Mouse (Mus musculus) hindbrain, embryonic 11.5 days (tissue): ENCODE results near the gene Pik3ca. TPM values are rescaled to one million over a fixed set of nuclear protein-coding genes. Genes with fewer than 3 reads are reported as not detected.
A peak's percentile ranks its signal among the peaks of the same experiment; 100 is the strongest.

ENCODE experiments used
- ATAC-seq: fragments of 200-750 bp; cut with Nextera tagmentation; 2 replicates; pipeline ENCODE4 v1.8.0; 2017; ENCODE audit warnings: mild to moderate bottlenecking, moderate TSS enrichment, moderate library complexity; ENCODE audit not compliant: low FRiP score
- DNase-seq: peaks from one replicate; pipeline ENCODE4 v3.0.0-alpha.2; 2015; ENCODE audit warnings: low spot score
- H3K27ac ChIP-seq: fragments of 300-500 bp; sonication (generic); 2 replicates; pipeline ENCODE4 v1.5.1; 2014; ENCODE audit warnings: mild to moderate bottlenecking, low read depth, low read length
- H3K27me3 ChIP-seq: fragments of 300-500 bp; sonication (generic); 2 replicates; pipeline ENCODE4 v1.6.1; 2014; ENCODE audit warnings: mild to moderate bottlenecking, low read length, moderate library complexity, mixed read lengths; ENCODE audit not compliant: control insufficient read depth, insufficient read depth
- H3K36me3 ChIP-seq: fragments of 300-500 bp; sonication (generic); 2 replicates; pipeline ENCODE4 v1.6.1; 2014; ENCODE audit warnings: mild to moderate bottlenecking, low read length, moderate library complexity, mixed read lengths; ENCODE audit not compliant: control insufficient read depth, insufficient read depth
- H3K4me1 ChIP-seq: fragments of 300-500 bp; sonication (generic); replicated peaks from 2 replicates; pipeline ENCODE4 v1.6.1; 2014; ENCODE audit warnings: low read length, mixed read lengths; ENCODE audit not compliant: control insufficient read depth, insufficient read depth
- H3K4me2 ChIP-seq: fragments of 300-500 bp; sonication (generic); replicated peaks from 2 replicates; pipeline ENCODE4 v1.6.1; 2014; ENCODE audit warnings: mild to moderate bottlenecking, low read depth, low read length
- H3K4me3 ChIP-seq: fragments of 300-500 bp; sonication (generic); 2 replicates; pipeline ENCODE4 v1.5.1; 2014; ENCODE audit warnings: low read depth, low read length
- H3K9ac ChIP-seq: fragments of 300-500 bp; sonication (generic); 2 replicates; pipeline ENCODE4 v1.6.1; 2014; ENCODE audit warnings: low read depth, low read length
- H3K9me3 ChIP-seq: fragments of 300-500 bp; sonication (generic); 2 replicates; pipeline ENCODE4 v1.6.1; 2016; ENCODE audit warnings: low read length; ENCODE audit not compliant: control insufficient read depth
- WGBS: fragments of 180-500 bp; shearing (Covaris S2); extraction: QIAGEN DNeasy Blood & Tissue Kit; methylation state at CpG from one replicate; pipeline ENCODE4 v1.1.7; 2014; 5-methylcytosine and 5-hydroxymethylcytosine counted together
- polyA plus RNA-seq: library from polyadenylated mRNA; unstranded; fragments of >200 nt; fragmentation: Nextera tagmentation; extraction: Ambion mirVana; gene quantifications from 2 replicates; pipeline ENCODE4 v1.2.1, GENCODE M21; 2014

Gene Pik3ca
- polyA plus RNA-seq, 1 experiment from 2014 or later = 21.6 TPM

DNA sequence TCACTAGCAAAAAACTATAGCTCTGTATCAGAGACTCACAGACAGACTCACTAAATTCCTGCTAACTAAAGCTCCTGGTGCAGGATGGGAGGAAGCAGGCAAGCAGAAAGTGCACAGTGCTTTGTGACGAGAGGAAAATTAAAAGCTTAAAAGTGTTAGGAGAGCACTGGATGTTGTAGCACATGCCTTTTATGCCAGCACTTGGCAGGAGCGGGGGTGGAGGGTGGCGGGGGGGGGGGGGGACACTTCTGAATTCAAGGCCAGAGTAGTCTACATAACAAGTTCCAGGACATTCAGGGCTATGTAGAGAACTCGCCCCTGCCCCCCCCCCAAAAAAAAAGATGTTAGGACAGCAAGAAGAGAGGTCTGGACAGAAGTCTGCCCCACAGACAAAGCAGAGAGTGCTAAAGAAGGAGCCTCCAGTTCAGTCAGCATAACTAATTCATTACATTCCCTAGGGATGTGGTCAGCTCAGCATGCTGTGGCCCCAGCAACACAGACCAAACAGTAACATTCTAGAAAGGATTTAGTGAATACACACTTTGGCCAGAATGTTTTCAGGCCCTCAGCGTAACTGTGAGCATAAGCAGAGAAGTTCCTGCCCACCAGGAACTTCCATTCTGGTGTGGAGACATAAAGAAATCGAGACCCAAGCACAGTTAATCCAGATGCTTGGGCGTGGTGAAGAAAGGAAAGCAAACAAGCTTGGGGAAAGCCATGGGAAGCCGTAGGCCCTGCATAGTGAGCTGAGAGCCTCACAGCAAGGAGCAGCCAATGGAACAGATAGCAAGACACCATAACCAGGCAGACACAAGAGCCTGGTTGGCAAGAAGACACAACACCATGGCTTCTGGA lies 98.6 kb downstream of the Pik3ca start:
- no peaks in the 10 kb centered on the region for H3K36me3 ChIP-seq
- no peak overlapping the region for H3K4me2 ChIP-seq
- 0 out of 2 replicates have a peak, but pooled peaks cover 2% of the 10 kb centered on the region for H3K4me1 ChIP-seq
- no peak overlapping the region for H3K4me3 ChIP-seq
- peak; percentile 60; the same call in 1 of the 2 replicates for ATAC-seq
- no peak overlapping the region for H3K9ac ChIP-seq
- no peak overlapping the region for H3K27ac ChIP-seq
- WGBS = 51% methylated on average over 7 of the region's 8 CpGs
- H3K27me3 ChIP-seq = no peaks in the 10 kb centered on the region
- DNase-seq = no peak
- H3K9me3 ChIP-seq = no peaks in the 10 kb centered on the region

DNA sequence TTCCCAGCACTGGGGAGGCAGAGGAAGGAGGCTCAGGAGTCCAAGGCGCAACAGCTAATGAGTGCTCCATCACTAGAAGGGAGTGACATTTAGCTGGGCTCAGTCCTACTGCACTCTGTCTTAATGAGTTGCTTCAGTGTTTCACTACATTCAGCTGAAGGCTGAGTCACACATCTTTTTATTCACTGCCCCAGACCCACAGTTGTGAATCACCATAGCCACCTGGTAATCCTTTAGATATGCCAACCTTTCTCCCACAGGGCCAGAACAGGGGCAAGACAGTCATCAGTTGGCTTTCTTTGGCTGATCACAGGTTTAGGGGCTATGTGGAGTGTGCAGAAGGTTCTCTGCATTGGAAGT lies 99.2 kb downstream of the Pik3ca start:
- Histone ChIP-seq H3K4me3 (no peak overlapping the region), H3K36me3 (no peaks in the 10 kb centered on the region), H3K27ac (no peak overlapping the region), H3K27me3 (no peaks in the 10 kb centered on the region), H3K9me3 (no peaks in the 10 kb centered on the region), H3K4me2 (no peak overlapping the region), H3K4me1 (0 out of 2 replicates have a peak, but pooled peaks cover 2% of the 10 kb centered on the region), H3K9ac (no peak overlapping the region)
- WGBS = 84% methylated on average over 1 of the region's 1 CpGs
- DNase-seq = no peak
- no peak for ATAC-seq

DNA sequence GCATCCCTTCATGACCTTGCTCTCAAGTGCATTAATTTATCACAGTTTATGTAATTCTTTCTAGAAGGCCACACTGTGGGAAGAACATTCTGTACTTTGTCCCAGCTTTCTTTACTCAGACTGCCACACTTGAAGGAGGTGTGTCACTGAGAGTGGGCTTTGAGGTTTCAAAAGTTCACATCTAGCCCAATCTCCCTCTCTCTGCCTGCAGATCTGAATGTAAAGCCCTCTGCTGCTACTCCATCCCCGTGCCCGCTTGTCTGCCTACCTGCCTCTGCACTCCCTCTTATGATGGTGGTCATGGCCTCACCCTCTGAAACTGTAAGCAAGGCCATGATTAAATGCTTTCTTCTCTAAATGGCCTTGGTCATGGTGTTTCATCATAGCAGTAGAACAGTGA lies 102.9 kb downstream of the Pik3ca start:
- Histone ChIP-seq H3K9ac (no peak overlapping the region), H3K4me3 (no peak overlapping the region), H3K27ac (no peak overlapping the region), H3K36me3 (no peaks in the 10 kb centered on the region), H3K9me3 (no peaks in the 10 kb centered on the region), H3K4me2 (no peak overlapping the region), H3K4me1 (0 out of 2 replicates have a peak, but pooled peaks cover 2% of the 10 kb centered on the region), H3K27me3 (no peaks in the 10 kb centered on the region)
- ATAC-seq (no peak), DNase-seq (no peak)
- 90% methylated on average over 2 of the region's 2 CpGs for whole genome bisulfite sequencing

DNA sequence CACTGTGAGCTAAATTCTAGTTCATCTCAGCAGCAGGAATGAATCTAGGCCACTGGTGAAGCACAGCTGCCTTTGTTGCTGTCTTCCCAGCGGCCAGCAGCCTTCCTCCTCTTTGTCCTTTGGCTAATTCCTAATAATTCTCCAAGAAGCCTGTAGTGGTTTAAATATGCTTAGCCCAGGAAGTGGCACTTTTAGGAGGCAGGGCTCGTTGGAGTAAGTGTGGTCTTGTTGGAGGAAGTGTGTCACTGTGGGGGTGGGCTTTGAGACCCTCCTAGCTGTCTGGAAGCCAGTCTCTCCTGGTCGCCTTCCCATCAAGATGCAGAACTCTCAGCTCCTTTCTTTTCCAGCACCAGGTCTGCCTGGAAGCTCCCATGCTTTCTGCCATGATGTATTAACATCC lies 108.4 kb downstream of the Pik3ca start:
- WGBS = 74% methylated on average over 3 of the region's 3 CpGs
- no peaks in the 10 kb centered on the region for H3K9me3 ChIP-seq
- ATAC-seq (no peak), DNase-seq (no peak)
- no peaks in the 10 kb centered on the region; the same call in 1 of the 2 replicates for H3K4me1 ChIP-seq
- no peak overlapping the region for H3K27ac ChIP-seq
- no peak overlapping the region for H3K4me3 ChIP-seq
- H3K9ac ChIP-seq = no peak overlapping the region
- no peaks in the 10 kb centered on the region for H3K36me3 ChIP-seq
- no peaks in the 10 kb centered on the region for H3K27me3 ChIP-seq
- H3K4me2 ChIP-seq = no peak overlapping the region

DNA sequence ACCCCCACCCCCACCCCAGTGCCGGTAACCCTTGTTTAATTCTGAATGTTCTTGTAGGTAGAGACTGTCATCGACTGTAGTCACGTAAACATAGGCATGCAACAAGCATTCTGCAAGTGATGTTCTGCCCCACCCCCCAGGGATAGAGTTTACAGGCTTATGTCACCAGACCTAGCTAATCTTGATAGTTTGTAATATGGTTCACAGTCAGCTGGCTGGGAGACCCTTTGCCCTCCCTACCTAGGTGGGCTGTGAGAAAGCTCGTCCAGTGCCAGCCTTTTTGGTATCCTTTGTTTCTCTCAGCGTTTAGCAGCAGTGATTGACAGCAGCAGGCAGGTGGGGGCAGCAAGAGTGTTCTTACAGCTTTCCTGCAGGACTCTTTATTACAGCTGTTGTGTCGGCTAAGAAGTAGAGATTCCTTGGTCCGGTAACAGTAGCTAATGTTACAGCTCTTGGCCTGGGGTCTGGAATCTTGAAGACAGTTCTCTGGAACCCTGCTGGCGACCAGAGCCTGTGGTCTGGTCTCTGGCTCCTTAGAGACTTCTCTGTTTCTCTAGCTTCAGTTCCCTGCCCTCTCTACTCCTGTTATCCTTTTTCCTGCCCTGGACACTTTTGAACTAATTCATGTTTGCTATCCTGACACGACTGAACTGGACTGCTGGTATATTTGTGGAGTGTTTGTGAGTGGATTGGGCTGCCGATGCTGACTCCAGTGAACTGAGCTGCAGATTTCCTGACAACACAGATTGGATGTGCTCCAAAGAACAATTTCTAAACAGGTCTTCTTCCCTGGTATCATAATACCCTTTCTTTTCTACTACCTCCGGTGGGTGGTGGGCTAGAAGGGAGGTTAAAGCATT lies 109.1 kb downstream of the Pik3ca start:
- WGBS = 64% methylated on average over 11 of the region's 11 CpGs
- no peaks in the 10 kb centered on the region for H3K9me3 ChIP-seq
- DNase-seq (no peak), ATAC-seq (no peak)
- no peaks in the 10 kb centered on the region; the same call in 1 of the 2 replicates for H3K4me1 ChIP-seq
- no peak overlapping the region for H3K4me3 ChIP-seq
- H3K9ac ChIP-seq = no peak overlapping the region
- no peaks in the 10 kb centered on the region for H3K27me3 ChIP-seq
- H3K4me2 ChIP-seq = no peak overlapping the region
- H3K36me3 ChIP-seq = no peaks in the 10 kb centered on the region
- H3K27ac ChIP-seq = no peak overlapping the region

DNA sequence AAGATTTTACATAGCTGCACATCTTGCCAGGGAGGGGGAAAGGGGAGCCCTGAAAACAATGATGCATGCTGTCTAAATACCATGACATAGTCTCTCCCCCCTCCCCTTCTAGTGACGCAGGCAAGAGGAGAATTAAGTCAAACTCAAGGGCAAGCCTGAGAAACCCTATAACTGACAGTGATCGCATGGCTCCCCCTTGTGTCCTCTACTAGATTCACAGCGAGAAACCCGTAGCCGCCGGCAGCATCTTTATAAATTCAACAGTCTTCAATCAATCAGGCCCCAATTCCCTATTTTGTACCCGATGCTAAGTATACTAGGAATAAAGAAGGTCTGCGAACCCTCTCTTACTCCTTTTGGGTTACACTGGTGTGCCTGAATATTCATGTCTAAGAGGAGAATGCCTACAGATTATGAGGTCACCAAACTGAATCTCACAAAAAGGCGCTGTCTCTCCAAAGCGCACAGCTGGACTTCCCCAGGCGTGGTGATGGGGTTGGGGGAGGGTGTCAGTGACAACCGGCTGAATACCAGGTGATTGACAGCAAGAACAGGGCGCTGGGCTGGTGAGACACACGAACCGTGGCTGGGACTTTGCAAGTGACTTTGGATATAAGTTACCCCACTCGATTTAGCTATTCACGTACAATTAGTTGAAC lies 111.3 kb downstream of the Pik3ca start:
- ATAC-seq (peak; percentile 26; the same call in 1 of the 2 replicates), DNase-seq (peak; percentile 83)
- peak overlapping the region; percentile 32 for H3K4me2 ChIP-seq
- H3K4me1 ChIP-seq = peaks cover 2% of the 10 kb centered on the region; the same call in 1 of the 2 replicates
- no peaks in the 10 kb centered on the region for H3K36me3 ChIP-seq
- 2% methylated on average over 17 of the region's 17 CpGs for WGBS
- H3K9me3 ChIP-seq = no peaks in the 10 kb centered on the region
- H3K4me3 ChIP-seq = no peak overlapping the region
- H3K27me3 ChIP-seq = no peaks in the 10 kb centered on the region
- H3K27ac ChIP-seq = no peak overlapping the region
- H3K9ac ChIP-seq = no peak overlapping the region

- peaks cover 2% of the 10 kb centered on the region; the same call in 1 of the 2 replicates for H3K4me1 ChIP-seq
- DNase-seq (peak; percentile 52), ATAC-seq (peak; percentile 18; the same call in 1 of the 2 replicates)
- 0 out of 2 replicates have a peak, but pooled peaks cover 1% of the 10 kb centered on the region for H3K36me3 ChIP-seq
- WGBS = 7% methylated on average over 24 of the region's 24 CpGs
- peak within 1 kb of the TSS; percentile 63 for H3K27ac ChIP-seq
- no peaks in the 10 kb centered on the region for H3K27me3 ChIP-seq
- peak within 1 kb of the TSS; percentile 84 for H3K4me3 ChIP-seq
- no peaks in the 10 kb centered on the region for H3K9me3 ChIP-seq
- peak within 1 kb of the TSS; percentile 77 for H3K4me2 ChIP-seq
- H3K9ac ChIP-seq = peak within 1 kb of the TSS; percentile 88
These were observed 112.3 kb downstream of the Pik3ca start, which contains the start of gene Zfp639 for GRCm38 (mm10) chr3:32509496-32510374. Gene Zfp639 (plus strand): TSS chr3:32510259.
